Mouse (Mus musculus): ENCODE measurements around the gene Iqub.

DNA sequence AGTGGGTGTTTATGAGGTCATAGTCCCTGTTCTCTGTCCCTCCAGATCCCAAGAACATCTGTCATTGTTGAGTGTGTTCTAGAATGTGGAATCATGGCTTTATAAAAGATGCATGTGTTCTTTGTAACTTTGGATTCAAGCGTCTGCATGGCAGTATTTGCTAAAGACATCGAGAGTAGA, 13.1 kb upstream of the Iqub start, which contains the start of gene Asb15:
- TF ChIP-seq CTCF (IDR thresholded peaks at IDR 0.05; ENCODE audit: control insufficient read depth, insufficient read depth, insufficient read length), result no peak
- no peak for TF ChIP-seq MYOG (IDR thresholded peaks at IDR 0.05; ENCODE audit: control insufficient read depth, extremely low read depth, insufficient read length)
- no peak for TF ChIP-seq USF1 (IDR thresholded peaks at IDR 0.05; ENCODE audit: low read depth)

All from C2C12 (cell line).